Mouse (Mus musculus): ENCODE measurements around the gene Tmem98. TPM values are rescaled to one million over a fixed set of nuclear protein-coding genes. Genes with fewer than 3 reads are reported as not detected.

The Tmem98 gene
- total and polyA plus RNA-seq, 3 experiments, result 12.7 to 21.3 (median 18.4) TPM

GRCm38 (mm10) chr11:80809666-80809992, 346 bp upstream of the Tmem98 start:
- H3K4me3 ChIP-seq (replicated peaks in 1 of 3; ENCODE audit: low read depth in 2 of 3, low read length in 2 of 3, poor library complexity in 1 of 3), result peak overlapping the region in 1 of 3 experiments; percentile 53
- no peak overlapping the region for H3K27ac ChIP-seq (ENCODE audit: insufficient read depth, low read depth)
- in situ Hi-C loops (cut with MboI; ENCODE audit: low pct_ligation_motif_present, low pct_unique_long_range_greater_than_20kb, low sequenced_read_pairs), result loop anchor here (25.0 kb wide), 2 partner anchors 347 to 522 kb away; no protein-coding TSS in a partner anchor
- H3K4me2 ChIP-seq (ENCODE audit: insufficient read depth, low read depth, poor library complexity, severe bottlenecking), result no peak overlapping the region
- dilution Hi-C loops (cut with MboI; ENCODE audit: extremely low pct_ligation_motif_present, extremely low pct_unique_long_range_greater_than_20kb, low sequenced_read_pairs), result no loop called here
- H3K9ac ChIP-seq (ENCODE audit: insufficient read depth, low read depth), result no peak overlapping the region
- H3K79me2 ChIP-seq (replicated peaks; ENCODE audit: control insufficient read depth, extremely low read depth, insufficient read depth, poor library complexity, severe bottlenecking), result no peaks in the 10 kb centered on the region
- peaks cover 17% of the 10 kb centered on the region for H3K27me3 ChIP-seq (replicated peaks)
- TF ChIP-seq USF2 (conservative IDR thresholded peaks at IDR 0.05; ENCODE audit: low read depth, low read length) (no peak), CTCF (conservative IDR thresholded peaks at IDR 0.05 in 1 of 2, IDR thresholded peaks at IDR 0.05 in 1 of 2; ENCODE audit: low read depth in 2 of 2, low read length in 2 of 2) (no peak), CHD2 (IDR thresholded peaks at IDR 0.05; ENCODE audit: low read length) (no peak), PAX5 (IDR thresholded peaks at IDR 0.05; ENCODE audit: low read length) (no peak), ZKSCAN1 (IDR thresholded peaks at IDR 0.05; ENCODE audit: borderline replicate concordance, low read depth, low read length) (no peak), MAZ (IDR thresholded peaks at IDR 0.05; ENCODE audit: low read depth, low read length) (no peak), EP300 (IDR thresholded peaks at IDR 0.05; ENCODE audit: low read length) (no peak), GABPA (IDR thresholded peaks at IDR 0.05; ENCODE audit: insufficient replicate concordance, low read depth, low read length) (no peak), NRF1 (IDR thresholded peaks at IDR 0.05; ENCODE audit: low read depth, low read length) (no peak), SIN3A (IDR thresholded peaks at IDR 0.05; ENCODE audit: low read length) (no peak), POLR2A (IDR thresholded peaks at IDR 0.05; ENCODE audit: low read depth, low read length) (no peak), ELF1 (IDR thresholded peaks at IDR 0.05; ENCODE audit: low read depth, low read length) (no peak), MEF2A (IDR thresholded peaks at IDR 0.05; ENCODE audit: borderline replicate concordance, low read depth, low read length) (no peak), MAFK (IDR thresholded peaks at IDR 0.05; ENCODE audit: insufficient replicate concordance, low read length) (no peak), CHD1 (IDR thresholded peaks at IDR 0.05; ENCODE audit: low read depth, low read length) (no peak), NELFE (IDR thresholded peaks at IDR 0.05; ENCODE audit: low read depth, low read length) (no peak), MXI1 (IDR thresholded peaks at IDR 0.05; ENCODE audit: low read depth, low read length) (no peak), HCFC1 (IDR thresholded peaks at IDR 0.05; ENCODE audit: low read depth, low read length) (no peak), SMC3 (IDR thresholded peaks at IDR 0.05; ENCODE audit: low read depth, low read length) (no peak), IRF4 (IDR thresholded peaks at IDR 0.05; ENCODE audit: low read depth, low read length) (no peak)
- H3K36me3 ChIP-seq (replicated peaks in 1 of 2; ENCODE audit: control insufficient read depth in 1 of 2, insufficient read depth in 1 of 2, low read length in 1 of 2), result peaks cover 0 to 17% of the 10 kb centered on the region in 2 experiments
- H3K4me1 ChIP-seq (ENCODE audit: control insufficient read depth in 1 of 2, insufficient read depth in 2 of 2), result peaks cover 10 to 27% of the 10 kb centered on the region in 2 experiments
- peaks cover 3% of the 10 kb centered on the region for H3K9me3 ChIP-seq (replicated peaks; ENCODE audit: low read length)
- no peak for DNase-seq (ENCODE audit: extremely low read depth)

DNA sequence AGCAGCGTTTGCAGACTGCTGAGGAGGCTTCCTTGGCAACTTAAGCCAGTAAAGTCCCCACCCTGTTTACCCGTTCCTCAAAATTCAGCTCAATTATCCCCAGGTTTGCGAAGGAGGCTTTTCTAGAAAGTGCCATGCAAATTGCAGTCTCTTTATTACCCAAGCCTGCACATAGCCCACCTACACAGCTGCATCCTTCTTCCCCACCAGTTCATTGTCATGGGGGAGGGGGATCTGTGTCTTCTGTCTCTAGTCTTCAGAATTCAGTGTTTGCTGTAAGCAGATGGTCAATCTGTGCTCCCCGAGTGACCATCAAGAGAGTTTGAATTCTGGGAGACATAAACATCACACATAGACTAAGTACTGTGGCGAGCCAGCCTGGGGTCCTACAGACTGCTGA, 1.2 kb downstream of the Tmem98 start:
- in situ Hi-C loops (cut with MboI; ENCODE audit: low pct_ligation_motif_present, low pct_unique_long_range_greater_than_20kb, low sequenced_read_pairs), result loop anchor here (5.0 to 25.0 kb wide), 3 partner anchors 114 to 524 kb away; no protein-coding TSS in a partner anchor
- dilution Hi-C loops (cut with MboI; ENCODE audit: extremely low pct_ligation_motif_present, extremely low pct_unique_long_range_greater_than_20kb, low sequenced_read_pairs), result no loop called here

More for the DNA sequence above, 1.2 kb downstream of the Tmem98 start:
- Histone ChIP-seq H3K4me2 (ENCODE audit: insufficient read depth, low read depth, poor library complexity, severe bottlenecking) (peak overlapping the region; percentile 91), H3K4me1 (ENCODE audit: control insufficient read depth in 1 of 2, insufficient read depth in 2 of 2) (peaks cover 10 to 31% of the 10 kb centered on the region in 2 experiments), H3K9ac (ENCODE audit: insufficient read depth, low read depth) (peak overlapping the region; percentile 65; the same call in 1 of the 2 replicates), H3K9me3 (replicated peaks; ENCODE audit: low read length) (no peaks in the 10 kb centered on the region), H3K27ac (ENCODE audit: insufficient read depth, low read depth) (no peak overlapping the region), H3K4me3 (replicated peaks in 1 of 3; ENCODE audit: low read depth in 2 of 3, low read length in 2 of 3, poor library complexity in 1 of 3) (peak overlapping the region in 2 of 3 experiments; percentile 53 to 54), H3K27me3 (replicated peaks) (peaks cover 17% of the 10 kb centered on the region), H3K36me3 (replicated peaks in 1 of 2; ENCODE audit: control insufficient read depth in 1 of 2, insufficient read depth in 1 of 2, low read length in 1 of 2) (peaks cover 0 to 22% of the 10 kb centered on the region in 2 experiments), H3K79me2 (replicated peaks; ENCODE audit: control insufficient read depth, extremely low read depth, insufficient read depth, poor library complexity, severe bottlenecking) (no peaks in the 10 kb centered on the region)
- TF ChIP-seq CHD1 (IDR thresholded peaks at IDR 0.05; ENCODE audit: low read depth, low read length), result no peak
- no peak for TF ChIP-seq PAX5 (IDR thresholded peaks at IDR 0.05; ENCODE audit: low read length)
- no peak for TF ChIP-seq HCFC1 (IDR thresholded peaks at IDR 0.05; ENCODE audit: low read depth, low read length)
- TF ChIP-seq RCOR1 (conservative IDR thresholded peaks at IDR 0.05; ENCODE audit: low read depth, low read length), result no peak
- no peak for TF ChIP-seq SIN3A (IDR thresholded peaks at IDR 0.05; ENCODE audit: low read length)
- no peak for TF ChIP-seq KAT2A (IDR thresholded peaks at IDR 0.05; ENCODE audit: insufficient replicate concordance, low read length)
- no peak for TF ChIP-seq ZC3H11A (IDR thresholded peaks at IDR 0.05; ENCODE audit: low read depth, low read length)
- no peak for TF ChIP-seq ZKSCAN1 (IDR thresholded peaks at IDR 0.05; ENCODE audit: borderline replicate concordance, low read depth, low read length)
- no peak for TF ChIP-seq NELFE (IDR thresholded peaks at IDR 0.05; ENCODE audit: low read depth, low read length)
- TF ChIP-seq SMC3 (IDR thresholded peaks at IDR 0.05; ENCODE audit: low read depth, low read length), result no peak
- TF ChIP-seq JUN (IDR thresholded peaks at IDR 0.05; ENCODE audit: insufficient read depth, low read depth, low read length), result no peak
- peak; percentile 37 for DNase-seq (ENCODE audit: extremely low read depth)
